Mouse (Mus musculus) lung, postnatal 25 days (tissue): ENCODE results near the gene Wdr5b.

Experiments used
- DNase-seq: peaks from one replicate; pipeline ENCODE4 v3.0.0; 2022; ENCODE audit warnings: low spot score

Wdr5b gene

GRCm38 (mm10) chr16:36071071-36071449 lies 30.1 kb downstream of the Wdr5b start:
- no peak for DNase-seq

- peak; percentile 91 for DNase-seq
These were observed 30.7 kb downstream of the Wdr5b start, which contains the start of the genes Fam162a and Ccdc58 for GRCm38 (mm10) chr16:36071450-36072379. TSS of gene Fam162a (minus strand) at chr16:36071594. TSS of gene Ccdc58 (plus strand) at chr16:36071685.

- no peak for DNase-seq
These were observed 31.5 kb downstream of the Wdr5b start for GRCm38 (mm10) chr16:36072410-36073011.

GRCm38 (mm10) chr16:36074772-36075171 lies 33.8 kb downstream of the Wdr5b start:
- no peak for DNase-seq

- no peak for DNase-seq
These were observed 38.9 kb downstream of the Wdr5b start for GRCm38 (mm10) chr16:36079916-36080315.

GRCm38 (mm10) chr16:36087846-36088245 lies 46.9 kb downstream of the Wdr5b start:
- no peak for DNase-seq

- no peak for DNase-seq
These were observed 48.1 kb downstream of the Wdr5b start for GRCm38 (mm10) chr16:36089065-36089464.

GRCm38 (mm10) chr16:36089850-36090616 lies 49.0 kb downstream of the Wdr5b start:
- DNase-seq = no peak

GRCm38 (mm10) chr16:36090785-36091509 lies 50.0 kb downstream of the Wdr5b start:
- no peak for DNase-seq
